Mouse (Mus musculus) heart, adult 18-20 months (tissue): ENCODE results near the gene Mettl27. TPM values are rescaled to one million over a fixed set of nuclear protein-coding genes. Genes with fewer than 3 reads are reported as not detected.

Experiments used
- DNase-seq, 2 experiments: peaks; one replicate each; pipeline ENCODE4 v3.0.0; 2021 to 2022; ENCODE audit warnings: mixed read lengths in 1 of 2
- total RNA-seq, 2 experiments: library from RNA; stranded (reverse); gene quantifications; 2 replicates each; pipeline ENCODE4 v1.2.3; 2021

Mettl27 gene
- total RNA-seq, 2 experiments from 2014 or later, result 5.7 to 7.2 TPM

GRCm38 (mm10) chr5:134985633-134986297 is 53.6 kb downstream of the Mettl27 start, which contains the start of gene Cldn3:
Cldn3 (plus strand) TSS chr5:134986214.
- peak; percentile 42 to 43 for DNase-seq

GRCm38 (mm10) chr5:134986298-134987268 is 54.4 kb downstream of the Mettl27 start:
- no peak for DNase-seq

- DNase-seq, result no peak
Measured at GRCm38 (mm10) chr5:134989166-134989565, 57.0 kb downstream of the Mettl27 start.

GRCm38 (mm10) chr5:134989741-134990140 is 57.6 kb downstream of the Mettl27 start:
- no peak for DNase-seq

Other genes starting within 250 kb of the Mettl27 start
- gene Limk1, start 243.8 kb upstream of the Mettl27 start, total RNA-seq, result 1 to 10 TPM; 4.3 to 5.1 TPM
- gene Eln, start 185.0 kb upstream of the Mettl27 start, total RNA-seq, result 10 to 100 TPM; 26.0 to 26.7 TPM
- not detected for gene Tmem270, start 25.6 kb upstream of the Mettl27 start, total RNA-seq
- not detected for gene Cldn13, start 16.8 kb upstream of the Mettl27 start, total RNA-seq
- gene Cldn4, start 14.6 kb downstream of the Mettl27 start, total RNA-seq, result under 1 TPM in 1 of 2 experiments, not detected in 1; 0.62 TPM
- gene Cldn3, start 53.8 kb downstream of the Mettl27 start, total RNA-seq, result 1 to 10 TPM in 1 of 2 experiments, under 1 TPM in 1; 0.20 to 1.8 TPM
- gene Abhd11, start 76.8 kb downstream of the Mettl27 start, total RNA-seq, result 10 to 100 TPM; 67.1 to 69.4 TPM
- 1 to 10 TPM; 1.0 to 1.5 TPM for gene Stx1a, start 91.1 kb downstream of the Mettl27 start, total RNA-seq
- gene Dnajc30, start 131.8 kb downstream of the Mettl27 start, total RNA-seq, result 10 to 100 TPM; 38.4 to 44.3 TPM
- 10 to 100 TPM; 22.5 to 25.0 TPM for gene Bud23, start 132.6 kb downstream of the Mettl27 start, total RNA-seq
- gene Vps37d, start 145.9 kb downstream of the Mettl27 start, total RNA-seq, result under 1 TPM; 0.17 to 0.36 TPM
- 10 to 100 TPM; 14.1 to 26.6 TPM for gene Mlxipl, start 157.5 kb downstream of the Mettl27 start, total RNA-seq
- 10 to 100 TPM in 1 of 2 experiments, 1 to 10 TPM in 1; 9.5 to 11.3 TPM for gene Tbl2, start 217.3 kb downstream of the Mettl27 start, total RNA-seq
- gene Bcl7b, start 235.9 kb downstream of the Mettl27 start, total RNA-seq, result 10 to 100 TPM; 47.0 to 47.8 TPM